Mouse (Mus musculus): ENCODE data around the gene Pced1b. TPM values are rescaled to one million over a fixed set of nuclear protein-coding genes. Genes with fewer than 3 reads are reported as not detected.
"Not testable (repeated sequence)": the region's sequence is repeated elsewhere in the genome, so short reads cannot be mapped to it uniquely, and the experiment has no call there.

The Pced1b gene
- polyA plus RNA-seq (2014; fragmentation: Nextera tagmentation; extraction: Ambion mirVana) = 5.4 and 8.7 TPM in 2 replicates

GRCm38 (mm10) chr15:97246911-97247790, at the start of gene Pced1b, which contains the start of gene Amigo2:
TSS of gene Pced1b (plus strand) at chr15:97247107.
TSS of gene Amigo2 (minus strand) at chr15:97247287.
- WGBS = under 1% methylated on average over 69 of the region's 125 CpGs
- H3K4me2 ChIP-seq (replicated peaks; ENCODE audit: low read depth, low read length) = peak within 1 kb of the TSS; percentile 90

GRCm38 (mm10) chr15:97204889-97205288, 42.0 kb upstream of the Pced1b start:
- H3K27ac ChIP-seq (ENCODE audit: low read depth, low read length) = no peak overlapping the region
- no peaks in the 10 kb centered on the region for H3K36me3 ChIP-seq (ENCODE audit: control insufficient read depth, insufficient read depth, low read length)
- no peak overlapping the region for H3K9ac ChIP-seq (ENCODE audit: low read depth, low read length)
- no peak overlapping the region for H3K4me3 ChIP-seq (ENCODE audit: low read length)
- no peaks in the 10 kb centered on the region for H3K9me3 ChIP-seq (ENCODE audit: control insufficient read depth, low read length)
- 80% methylated on average over 3 of the region's 3 CpGs for WGBS
- ATAC-seq (ENCODE audit: low FRiP score, low TSS enrichment) = no peak
- no peak overlapping the region for H3K4me2 ChIP-seq (replicated peaks; ENCODE audit: low read depth, low read length)
- H3K27me3 ChIP-seq (ENCODE audit: control insufficient read depth, insufficient read depth, low read length) = no peaks in the 10 kb centered on the region
- H3K4me1 ChIP-seq (ENCODE audit: control insufficient read depth, insufficient read depth, low read length) = no peaks in the 10 kb centered on the region

More at GRCm38 (mm10) chr15:97246911-97247790, at the start of gene Pced1b, which contains the start of gene Amigo2:
- Histone ChIP-seq H3K9me3 (ENCODE audit: control insufficient read depth, low read length) (peaks cover 3% of the 10 kb centered on the region; the same call in 1 of the 2 replicates), H3K27me3 (ENCODE audit: control insufficient read depth, insufficient read depth, low read length) (no peaks in the 10 kb centered on the region), H3K4me1 (ENCODE audit: control insufficient read depth, insufficient read depth, low read length) (no peaks in the 10 kb centered on the region), H3K36me3 (ENCODE audit: control insufficient read depth, insufficient read depth, low read length) (no peaks in the 10 kb centered on the region), H3K4me3 (ENCODE audit: low read length) (peak within 1 kb of the TSS; percentile 80), H3K9ac (ENCODE audit: low read depth, low read length) (peak within 1 kb of the TSS; percentile 93), H3K27ac (ENCODE audit: low read depth, low read length) (peak within 1 kb of the TSS; percentile 89)
- peak; percentile 93 for ATAC-seq (ENCODE audit: low FRiP score, low TSS enrichment)

GRCm38 (mm10) chr15:97205776-97206175, 41.1 kb upstream of the Pced1b start:
- H3K4me2 ChIP-seq (replicated peaks; ENCODE audit: low read depth, low read length) = no peak overlapping the region
- no peak overlapping the region for H3K9ac ChIP-seq (ENCODE audit: low read depth, low read length)
- ATAC-seq (ENCODE audit: low FRiP score, low TSS enrichment) = no peak
- no peak overlapping the region for H3K4me3 ChIP-seq (ENCODE audit: low read length)
- no peaks in the 10 kb centered on the region for H3K36me3 ChIP-seq (ENCODE audit: control insufficient read depth, insufficient read depth, low read length)
- no peaks in the 10 kb centered on the region for H3K4me1 ChIP-seq (ENCODE audit: control insufficient read depth, insufficient read depth, low read length)
- H3K27ac ChIP-seq (ENCODE audit: low read depth, low read length) = no peak overlapping the region
- 88% methylated on average over 10 of the region's 10 CpGs for WGBS
- H3K9me3 ChIP-seq (ENCODE audit: control insufficient read depth, low read length) = no peaks in the 10 kb centered on the region
- no peaks in the 10 kb centered on the region for H3K27me3 ChIP-seq (ENCODE audit: control insufficient read depth, insufficient read depth, low read length)

- no peaks in the 10 kb centered on the region for H3K4me1 ChIP-seq (ENCODE audit: control insufficient read depth, insufficient read depth, low read length)
- 96% methylated on average over 8 of the region's 8 CpGs for WGBS
- no peaks in the 10 kb centered on the region for H3K36me3 ChIP-seq (ENCODE audit: control insufficient read depth, insufficient read depth, low read length)
- no peak overlapping the region for H3K4me3 ChIP-seq (ENCODE audit: low read length)
- ATAC-seq (ENCODE audit: low FRiP score, low TSS enrichment) = no peak
- no peak overlapping the region for H3K4me2 ChIP-seq (replicated peaks; ENCODE audit: low read depth, low read length)
- H3K9ac ChIP-seq (ENCODE audit: low read depth, low read length) = no peak overlapping the region
- no peaks in the 10 kb centered on the region for H3K9me3 ChIP-seq (ENCODE audit: control insufficient read depth, low read length)
- H3K27me3 ChIP-seq (ENCODE audit: control insufficient read depth, insufficient read depth, low read length) = no peaks in the 10 kb centered on the region
- H3K27ac ChIP-seq (ENCODE audit: low read depth, low read length) = no peak overlapping the region
Measured at GRCm38 (mm10) chr15:97206506-97206905, 40.4 kb upstream of the Pced1b start.

- H3K36me3 ChIP-seq (ENCODE audit: control insufficient read depth, insufficient read depth, low read length); H3K27me3 ChIP-seq (ENCODE audit: control insufficient read depth, insufficient read depth, low read length); H3K27ac ChIP-seq (ENCODE audit: low read depth, low read length); H3K4me1 ChIP-seq (ENCODE audit: control insufficient read depth, insufficient read depth, low read length); ATAC-seq (ENCODE audit: low FRiP score, low TSS enrichment); H3K4me3 ChIP-seq (ENCODE audit: low read length); H3K9ac ChIP-seq (ENCODE audit: low read depth, low read length); H3K9me3 ChIP-seq (ENCODE audit: control insufficient read depth, low read length); H3K4me2 ChIP-seq (replicated peaks; ENCODE audit: low read depth, low read length): not testable (repeated sequence)
- 83% methylated on average over 3 of the region's 3 CpGs for WGBS
Measured at GRCm38 (mm10) chr15:97209754-97210153, 37.2 kb upstream of the Pced1b start.

- WGBS = 79% methylated on average over 17 of the region's 17 CpGs
Measured at GRCm38 (mm10) chr15:97212501-97213477, 34.1 kb upstream of the Pced1b start.

GRCm38 (mm10) chr15:97216843-97217242, 30.1 kb upstream of the Pced1b start:
- 96% methylated on average over 5 of the region's 5 CpGs for WGBS
- Histone ChIP-seq H3K9me3 (ENCODE audit: control insufficient read depth, low read length) (no peaks in the 10 kb centered on the region), H3K4me1 (ENCODE audit: control insufficient read depth, insufficient read depth, low read length) (no peaks in the 10 kb centered on the region), H3K27me3 (ENCODE audit: control insufficient read depth, insufficient read depth, low read length) (no peaks in the 10 kb centered on the region), H3K27ac (ENCODE audit: low read depth, low read length) (no peak overlapping the region), H3K9ac (ENCODE audit: low read depth, low read length) (no peak overlapping the region), H3K4me3 (ENCODE audit: low read length) (no peak overlapping the region), H3K36me3 (ENCODE audit: control insufficient read depth, insufficient read depth, low read length) (no peaks in the 10 kb centered on the region), H3K4me2 (replicated peaks; ENCODE audit: low read depth, low read length) (no peak overlapping the region)
- no peak for ATAC-seq (ENCODE audit: low FRiP score, low TSS enrichment)

More at GRCm38 (mm10) chr15:97212501-97213477, 34.1 kb upstream of the Pced1b start:
- Histone ChIP-seq H3K9me3 (ENCODE audit: control insufficient read depth, low read length) (no peaks in the 10 kb centered on the region), H3K9ac (ENCODE audit: low read depth, low read length) (no peak overlapping the region), H3K4me2 (replicated peaks; ENCODE audit: low read depth, low read length) (no peak overlapping the region), H3K36me3 (ENCODE audit: control insufficient read depth, insufficient read depth, low read length) (no peaks in the 10 kb centered on the region), H3K27me3 (ENCODE audit: control insufficient read depth, insufficient read depth, low read length) (no peaks in the 10 kb centered on the region), H3K27ac (ENCODE audit: low read depth, low read length) (no peak overlapping the region), H3K4me3 (ENCODE audit: low read length) (no peak overlapping the region), H3K4me1 (ENCODE audit: control insufficient read depth, insufficient read depth, low read length) (no peaks in the 10 kb centered on the region)
- ATAC-seq (ENCODE audit: low FRiP score, low TSS enrichment) = no peak

GRCm38 (mm10) chr15:97223431-97223830, 23.5 kb upstream of the Pced1b start:
- 57% methylated on average over 10 of the region's 10 CpGs for WGBS
- no peak overlapping the region for H3K9ac ChIP-seq (ENCODE audit: low read depth, low read length)
- no peaks in the 10 kb centered on the region for H3K36me3 ChIP-seq (ENCODE audit: control insufficient read depth, insufficient read depth, low read length)
- H3K27me3 ChIP-seq (ENCODE audit: control insufficient read depth, insufficient read depth, low read length) = no peaks in the 10 kb centered on the region
- no peak overlapping the region; the same call in 1 of the 2 replicates for H3K4me2 ChIP-seq (replicated peaks; ENCODE audit: low read depth, low read length)
- H3K4me1 ChIP-seq (ENCODE audit: control insufficient read depth, insufficient read depth, low read length) = 0 out of 2 replicates have a peak, but pooled peaks cover 3% of the 10 kb centered on the region
- no peak for ATAC-seq (ENCODE audit: low FRiP score, low TSS enrichment)
- peak overlapping the region; percentile 62 for H3K27ac ChIP-seq (ENCODE audit: low read depth, low read length)
- peaks cover 3% of the 10 kb centered on the region; the same call in 1 of the 2 replicates for H3K9me3 ChIP-seq (ENCODE audit: control insufficient read depth, low read length)
- no peak overlapping the region for H3K4me3 ChIP-seq (ENCODE audit: low read length)
